Mouse (Mus musculus) 3T3-L1 (cell line): ENCODE results near the gene Sh3gl3.
A peak's percentile ranks its signal among the peaks of the same experiment; 100 is the strongest.

Experiments
- DNase-seq: peaks from one replicate; pipeline ENCODE4 v3.0.0-alpha.2; 2015; ENCODE audit warnings: low read depth, low spot score

Sh3gl3 gene

GRCm38 (mm10) chr7:82235486-82235885 is 61.8 kb downstream of the Sh3gl3 start:
- DNase-seq = no peak

GRCm38 (mm10) chr7:82236152-82236898 is 62.7 kb downstream of the Sh3gl3 start:
- DNase-seq = no peak

- DNase-seq = no peak
Measured at GRCm38 (mm10) chr7:82236899-82237162, 63.2 kb downstream of the Sh3gl3 start.

GRCm38 (mm10) chr7:82240424-82241240 is 67.0 kb downstream of the Sh3gl3 start:
- no peak for DNase-seq

- DNase-seq = no peak
Measured at GRCm38 (mm10) chr7:82244701-82245100, 71.1 kb downstream of the Sh3gl3 start.

- no peak for DNase-seq
Measured at GRCm38 (mm10) chr7:82248953-82249695, 75.5 kb downstream of the Sh3gl3 start.

GRCm38 (mm10) chr7:82253309-82253708 is 79.7 kb downstream of the Sh3gl3 start:
- no peak for DNase-seq

- DNase-seq = peak; percentile 35
Measured at GRCm38 (mm10) chr7:82256936-82257335, 83.3 kb downstream of the Sh3gl3 start.

GRCm38 (mm10) chr7:82257530-82257929 is 83.9 kb downstream of the Sh3gl3 start:
- DNase-seq = no peak

GRCm38 (mm10) chr7:82260210-82260609 is 86.6 kb downstream of the Sh3gl3 start:
- DNase-seq = peak; percentile 65

- peak; percentile 77 for DNase-seq
Measured at GRCm38 (mm10) chr7:82263141-82263540, 89.5 kb downstream of the Sh3gl3 start.

GRCm38 (mm10) chr7:82264119-82264518 is 90.5 kb downstream of the Sh3gl3 start:
- no peak for DNase-seq

GRCm38 (mm10) chr7:82265365-82265764 is 91.7 kb downstream of the Sh3gl3 start:
- DNase-seq = no peak

- peak; percentile 36 for DNase-seq
Measured at GRCm38 (mm10) chr7:82269948-82270347, 96.3 kb downstream of the Sh3gl3 start.

- DNase-seq = no peak
Measured at GRCm38 (mm10) chr7:82271742-82272141, 98.1 kb downstream of the Sh3gl3 start.

GRCm38 (mm10) chr7:82272875-82273274 is 99.2 kb downstream of the Sh3gl3 start:
- peak; percentile 71 for DNase-seq

GRCm38 (mm10) chr7:82274011-82274709 is 100.5 kb downstream of the Sh3gl3 start:
- DNase-seq = peak; percentile 80

GRCm38 (mm10) chr7:82274975-82275374 is 101.3 kb downstream of the Sh3gl3 start:
- DNase-seq = no peak

GRCm38 (mm10) chr7:82275529-82276204 is 102.0 kb downstream of the Sh3gl3 start:
- DNase-seq = peak; percentile 89

- DNase-seq = no peak
Measured at GRCm38 (mm10) chr7:82282011-82282410, 108.4 kb downstream of the Sh3gl3 start.

GRCm38 (mm10) chr7:82282464-82282863 is 108.8 kb downstream of the Sh3gl3 start:
- no peak for DNase-seq
